ENCODE assay signal across 23 mouse cellular contexts in genomic region chr1:74569739-74570719, GRCm38 (mm10). TPM values are rescaled to one million over a fixed set of nuclear protein-coding genes. Genes with fewer than 3 reads are reported as not detected.
DNase-seq lines count a peak whose midpoint lies in the region; ATAC-seq and TF ChIP-seq lines count a peak whose summit lies in the region.
"Had no signal": no experiment of that assay in that cellular context is flagged by ENCODE, and none has a peak within 500 bp of the region (broad histone marks: within the 10 kb centered on the region; RNA-seq: fewer than 3 reads in every experiment).

No protein-coding gene starts in this region.

- no peak overlapping the region for H3K4me3 ChIP-seq in liver, adult 2 months (ENCODE audit: insufficient read depth, low read depth, low read length)
- H3K4me3 ChIP-seq: embryonic facial prominence, embryonic 15.5 days; forebrain, embryonic 10.5 days; kidney, embryonic 15.5 days; limb, embryonic 12.5 days; midbrain, embryonic 12.5 days had no signal

- 0 out of 2 replicates have a peak, but pooled peaks have one; percentile 7 for TF ChIP-seq CTCF in liver, adult 2 months (IDR thresholded peaks at IDR 0.05; ENCODE audit: low read depth, low read length)

- no peak for TF ChIP-seq POLR2A in liver, adult 2 months (IDR thresholded peaks at IDR 0.05; ENCODE audit: extremely low read depth, insufficient read depth, low read length)

- no peaks in the 10 kb centered on the region for H3K4me1 ChIP-seq in liver, adult 2 months (ENCODE audit: control insufficient read depth, insufficient read depth, low read length)
- H3K4me1 ChIP-seq: embryonic facial prominence, embryonic 15.5 days; forebrain, embryonic 10.5 days; kidney, embryonic 15.5 days; limb, embryonic 12.5 days; midbrain, embryonic 12.5 days had no signal

- H3K27ac ChIP-seq in liver, adult 2 months (replicated peaks; ENCODE audit: insufficient read depth, low read depth, low read length), result no peak overlapping the region
- H3K27ac ChIP-seq: embryonic facial prominence, embryonic 15.5 days; forebrain, embryonic 10.5 days; hindbrain, embryonic 14.5 days; kidney, embryonic 15.5 days; limb, embryonic 12.5 days; midbrain, embryonic 12.5 days had no signal

- H3K36me3 ChIP-seq in liver, adult 2 months (ENCODE audit: control insufficient read depth, insufficient read depth, low read length), result peaks cover 49% of the 10 kb centered on the region

- 92% methylated on average over 29 of the region's 29 CpGs for WGBS in liver, adult 2 months

- H3K9ac ChIP-seq in liver, adult 2 months (ENCODE audit: low read depth, low read length), result no peak overlapping the region
- H3K9ac ChIP-seq: embryonic facial prominence, embryonic 15.5 days; forebrain, postnatal 0 days; hindbrain, embryonic 14.5 days; kidney, embryonic 15.5 days; limb, embryonic 12.5 days; midbrain, embryonic 12.5 days had no signal

- 0 out of 2 replicates have a peak, but pooled peaks have one; percentile 8 for ATAC-seq in granulocyte monocyte progenitor cell, adult 5-6 weeks (replicated peaks; ENCODE audit: poor library complexity, severe bottlenecking)
- no peak for ATAC-seq in activated CD4-positive, CD25-positive, alpha-beta regulatory T cell, adult 4 months
- ATAC-seq: forebrain, postnatal 0 days; intestine, embryonic 16.5 days had no signal

- peak; percentile 91 for DNase-seq in heart, adult 11 months
- no peak for DNase-seq in heart, adult 9 months (ENCODE audit: low spot score in 2 of 2)
- DNase-seq in liver, adult 2 months (ENCODE audit: extremely low read depth, low read depth, low spot score), result no peak
- no peak for DNase-seq in liver
- peak; percentile 51 for DNase-seq in ES-CJ7 (ENCODE audit: low read depth, low spot score)
- DNase-seq: adrenal gland, adult 2 months; B cell, adult 2 months; cerebellum, adult 11 months; cerebellum, postnatal 14 days; forebrain, postnatal 0 days; heart, postnatal 14 days; lung, adult 18-20 months; lung, postnatal 36 days; thymus, adult 18-20 months had no signal

- peaks cover 2% of the 10 kb centered on the region; the same call in 1 of the 2 replicates for H3K79me2 ChIP-seq in liver, adult 2 months (ENCODE audit: control insufficient read depth, insufficient read depth, low read length)

- H3K27me3 ChIP-seq in liver, adult 2 months (ENCODE audit: control insufficient read depth, insufficient read depth, low read length), result no peaks in the 10 kb centered on the region
- H3K27me3 ChIP-seq: embryonic facial prominence, embryonic 15.5 days; kidney, embryonic 15.5 days; limb, embryonic 12.5 days; midbrain, embryonic 12.5 days had no signal

RNA-seq across cellular contexts. Expression of gene Zfp142, which starts 18.0 kb away (rescaled TPM):
- 2.0 and 2.6 TPM in 2 replicates for total RNA-seq in liver, adult 2 months (2014; rRNA removed)
- polyA plus RNA-seq in liver, adult 2 months (2012; rRNA removed), result 2.9 and 4.7 TPM in 2 replicates
- 16.3 and 17.1 TPM in 2 replicates for total RNA-seq in granulocyte monocyte progenitor cell, adult 5-6 weeks (2014; fragmentation: Nextera tagmentation)
- total RNA-seq in granulocyte monocyte progenitor cell, adult 5-6 weeks (2017), result 9.5 and 10.0 TPM in 2 replicates
- polyA plus RNA-seq in activated CD4-positive, CD25-positive, alpha-beta regulatory T cell, adult 4 months (2017; shearing (Covaris generic)), result 10 to 100 TPM in 1 of 2 experiments, 1 to 10 TPM in 1; 7.0 to 12.6 TPM

RNA-seq across cellular contexts. Expression of gene Bcs1l, which starts 18.1 kb away (rescaled TPM):
- 11.6 and 12.4 TPM in 2 replicates for total RNA-seq in liver, adult 2 months (2014; rRNA removed)
- polyA plus RNA-seq in liver, adult 2 months (2012; rRNA removed), result 17.8 and 18.3 TPM in 2 replicates
- 29.0 and 30.3 TPM in 2 replicates for total RNA-seq in granulocyte monocyte progenitor cell, adult 5-6 weeks (2014; fragmentation: Nextera tagmentation)
- 20.0 and 28.8 TPM in 2 replicates for total RNA-seq in granulocyte monocyte progenitor cell, adult 5-6 weeks (2017)
- polyA plus RNA-seq in activated CD4-positive, CD25-positive, alpha-beta regulatory T cell, adult 4 months (2017; shearing (Covaris generic)), result 10 to 100 TPM; 11.1 to 13.4 TPM

RNA-seq across cellular contexts. Expression of gene Usp37, which starts 25.9 kb away (rescaled TPM):
- total RNA-seq in liver, adult 2 months (2014; rRNA removed), result 5.3 and 8.8 TPM in 2 replicates
- polyA plus RNA-seq in liver, adult 2 months (2012; rRNA removed), result 1.0 and 1.4 TPM in 2 replicates
- total RNA-seq in granulocyte monocyte progenitor cell, adult 5-6 weeks (2014; fragmentation: Nextera tagmentation), result 26.4 and 54.1 TPM in 2 replicates
- 37.1 and 37.4 TPM in 2 replicates for total RNA-seq in granulocyte monocyte progenitor cell, adult 5-6 weeks (2017)
- polyA plus RNA-seq in activated CD4-positive, CD25-positive, alpha-beta regulatory T cell, adult 4 months (2017; shearing (Covaris generic)), result 10 to 100 TPM; 19.6 to 27.0 TPM

RNA-seq across cellular contexts. Expression of gene Plcd4, which starts 27.3 kb away (rescaled TPM):
- total RNA-seq in liver, adult 2 months (2014; rRNA removed), result not detected in 2 replicates
- polyA plus RNA-seq in liver, adult 2 months (2012; rRNA removed), result not detected in 2 replicates
- total RNA-seq in granulocyte monocyte progenitor cell, adult 5-6 weeks (2014; fragmentation: Nextera tagmentation), result not detected in 2 replicates
- total RNA-seq in granulocyte monocyte progenitor cell, adult 5-6 weeks (2017), result 0.05 TPM in 1 of 2 replicates, not detected in the other
- 1 to 10 TPM; 1.0 to 1.6 TPM for polyA plus RNA-seq in activated CD4-positive, CD25-positive, alpha-beta regulatory T cell, adult 4 months (2017; shearing (Covaris generic))
- total RNA-seq: heart, postnatal 14 days had no signal

RNA-seq across cellular contexts. Expression of gene Rnf25, which starts 31.2 kb away (rescaled TPM):
- total RNA-seq in liver, adult 2 months (2014; rRNA removed), result 11.9 and 13.5 TPM in 2 replicates
- polyA plus RNA-seq in liver, adult 2 months (2012; rRNA removed), result 28.0 and 34.8 TPM in 2 replicates
- total RNA-seq in granulocyte monocyte progenitor cell, adult 5-6 weeks (2014; fragmentation: Nextera tagmentation), result 20.8 and 34.3 TPM in 2 replicates
- total RNA-seq in granulocyte monocyte progenitor cell, adult 5-6 weeks (2017), result 17.5 and 28.2 TPM in 2 replicates
- 10 to 100 TPM; 15.6 to 18.1 TPM for polyA plus RNA-seq in activated CD4-positive, CD25-positive, alpha-beta regulatory T cell, adult 4 months (2017; shearing (Covaris generic))

Comparison
In these comparisons a context has a peak if more than half of its experiments do, and no peak if none do; other contexts are left out.
1. DNase-seq: peak in heart, adult 11 months (single experiment) and ES-CJ7 (single experiment); none in heart, adult 9 months (0 of 2), liver, adult 2 months (single experiment) and liver (single experiment).